Mouse (Mus musculus) midbrain, embryonic 13.5 days (tissue): ENCODE results near the gene Antxr2. TPM values are rescaled to one million over a fixed set of nuclear protein-coding genes. Genes with fewer than 3 reads are reported as not detected.

Experiments
- ATAC-seq: fragments of 200-750 bp; cut with Nextera tagmentation; 2 replicates; pipeline ENCODE4 v1.8.0; 2017; ENCODE audit warnings: mild to moderate bottlenecking, moderate TSS enrichment, moderate library complexity
- H3K27ac ChIP-seq: fragments of 300-500 bp; sonication (generic); 2 replicates; pipeline ENCODE4 v1.5.1; 2015; ENCODE audit warnings: inconsistent platforms, mild to moderate bottlenecking, moderate library complexity
- H3K27me3 ChIP-seq: fragments of 300-500 bp; sonication (generic); 2 replicates; pipeline ENCODE4 v1.6.1; 2015; ENCODE audit warnings: mild to moderate bottlenecking, inconsistent platforms
- H3K36me3 ChIP-seq: fragments of 300-500 bp; sonication (generic); 2 replicates; pipeline ENCODE4 v1.6.1; 2015; ENCODE audit warnings: mild to moderate bottlenecking, inconsistent platforms
- H3K4me1 ChIP-seq: fragments of 300-500 bp; sonication (generic); replicated peaks from 2 replicates; pipeline ENCODE4 v1.6.1; 2015; ENCODE audit warnings: inconsistent platforms
- H3K4me2 ChIP-seq: fragments of 300-500 bp; sonication (generic); replicated peaks from 2 replicates; pipeline ENCODE4 v1.6.1; 2015; ENCODE audit warnings: moderate library complexity, mild to moderate bottlenecking, inconsistent platforms
- H3K4me3 ChIP-seq: fragments of 300-500 bp; sonication (generic); replicated peaks from 2 replicates; pipeline ENCODE4 v1.5.1; 2015; ENCODE audit warnings: mild to moderate bottlenecking, inconsistent platforms
- H3K9ac ChIP-seq: fragments of 300-500 bp; sonication (generic); replicated peaks from 2 replicates; pipeline ENCODE4 v1.6.1; 2015; ENCODE audit warnings: mild to moderate bottlenecking, inconsistent platforms
- H3K9me3 ChIP-seq: fragments of 300-500 bp; sonication (generic); 2 replicates; pipeline ENCODE4 v1.6.1; 2016; ENCODE audit warnings: mild to moderate bottlenecking, inconsistent platforms
- WGBS: fragments of 180-500 bp; shearing (Covaris S2); methylation state at CpG from one replicate; pipeline ENCODE4 v1.1.7; 2015; 5-methylcytosine and 5-hydroxymethylcytosine counted together
- polyA plus RNA-seq: library from polyadenylated mRNA; unstranded; fragments of >200 nt; fragmentation: Nextera tagmentation; extraction: Ambion mirVana; gene quantifications from 2 replicates; pipeline ENCODE4 v1.2.1, GENCODE M21; 2015

Antxr2 gene
- polyA plus RNA-seq, 1 experiment from 2014 or later, result 4.5 TPM

GRCm38 (mm10) chr5:97847204-97847895 lies 183.5 kb downstream of the Antxr2 start:
- no peak overlapping the region for H3K4me2 ChIP-seq
- no peaks in the 10 kb centered on the region for H3K36me3 ChIP-seq
- no peaks in the 10 kb centered on the region for H3K9me3 ChIP-seq
- no peak overlapping the region for H3K27ac ChIP-seq
- 91% methylated on average over 10 of the region's 10 CpGs for WGBS
- H3K9ac ChIP-seq, result no peak overlapping the region
- no peak overlapping the region for H3K4me3 ChIP-seq
- H3K4me1 ChIP-seq, result no peaks in the 10 kb centered on the region
- H3K27me3 ChIP-seq, result no peaks in the 10 kb centered on the region
- no peak for ATAC-seq

DNA sequence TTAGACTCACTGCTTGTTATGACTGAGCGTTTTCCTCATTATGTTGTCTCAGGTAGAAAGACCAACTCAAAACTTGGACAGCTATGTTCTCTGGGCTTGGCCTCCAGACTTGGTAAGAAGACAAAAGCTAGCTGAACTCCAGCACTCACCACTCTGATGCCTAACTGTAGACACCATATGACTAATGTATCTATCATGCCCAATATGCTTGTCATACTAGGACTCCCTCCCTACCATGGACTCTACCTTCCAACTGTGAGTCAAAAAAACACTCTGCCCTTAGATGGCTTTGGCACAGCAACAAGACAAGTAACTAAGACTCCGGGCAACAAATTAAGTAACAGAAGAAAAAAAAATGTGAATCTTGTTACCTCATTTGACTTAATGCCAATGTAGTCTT lies 184.3 kb downstream of the Antxr2 start:
- H3K4me3 ChIP-seq, result no peak overlapping the region
- H3K27ac ChIP-seq, result no peak overlapping the region
- H3K36me3 ChIP-seq, result no peaks in the 10 kb centered on the region
- ATAC-seq, result no peak
- no peaks in the 10 kb centered on the region for H3K4me1 ChIP-seq
- 94% methylated on average over 2 of the region's 2 CpGs for WGBS
- no peaks in the 10 kb centered on the region for H3K9me3 ChIP-seq
- no peak overlapping the region for H3K4me2 ChIP-seq
- H3K9ac ChIP-seq, result no peak overlapping the region
- no peaks in the 10 kb centered on the region for H3K27me3 ChIP-seq

- no peaks in the 10 kb centered on the region for H3K4me1 ChIP-seq
- no peaks in the 10 kb centered on the region for H3K27me3 ChIP-seq
- no peaks in the 10 kb centered on the region for H3K36me3 ChIP-seq
- WGBS, result 92% methylated on average over 1 of the region's 1 CpGs
- H3K27ac ChIP-seq, result no peak overlapping the region
- H3K4me2 ChIP-seq, result no peak overlapping the region
- H3K9me3 ChIP-seq, result no peaks in the 10 kb centered on the region
- no peak for ATAC-seq
- no peak overlapping the region for H3K9ac ChIP-seq
- H3K4me3 ChIP-seq, result no peak overlapping the region
Observed at GRCm38 (mm10) chr5:97842016-97842415, 188.8 kb downstream of the Antxr2 start.

DNA sequence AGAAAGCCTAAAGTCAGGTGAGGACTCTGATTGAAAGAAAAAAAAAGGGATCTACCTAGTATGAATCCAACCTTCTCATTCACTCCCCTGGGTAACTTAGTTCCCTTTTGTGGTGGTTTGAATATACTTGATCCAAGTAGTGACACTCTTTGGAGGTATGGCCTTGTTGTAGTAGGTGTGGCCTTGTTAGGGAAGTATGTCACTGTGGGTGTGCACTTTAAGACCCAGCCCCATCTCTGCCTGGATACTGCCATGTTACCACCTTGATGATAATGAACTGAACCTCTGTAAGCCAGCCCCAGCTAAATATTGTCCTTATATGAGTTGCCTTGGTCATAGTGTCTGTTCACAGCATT lies 190.9 kb downstream of the Antxr2 start:
- Histone ChIP-seq H3K4me2 (no peak overlapping the region), H3K27me3 (no peaks in the 10 kb centered on the region), H3K9ac (no peak overlapping the region), H3K4me3 (no peak overlapping the region), H3K27ac (no peak overlapping the region), H3K9me3 (no peaks in the 10 kb centered on the region), H3K4me1 (no peaks in the 10 kb centered on the region), H3K36me3 (no peaks in the 10 kb centered on the region)
- no peak for ATAC-seq

DNA sequence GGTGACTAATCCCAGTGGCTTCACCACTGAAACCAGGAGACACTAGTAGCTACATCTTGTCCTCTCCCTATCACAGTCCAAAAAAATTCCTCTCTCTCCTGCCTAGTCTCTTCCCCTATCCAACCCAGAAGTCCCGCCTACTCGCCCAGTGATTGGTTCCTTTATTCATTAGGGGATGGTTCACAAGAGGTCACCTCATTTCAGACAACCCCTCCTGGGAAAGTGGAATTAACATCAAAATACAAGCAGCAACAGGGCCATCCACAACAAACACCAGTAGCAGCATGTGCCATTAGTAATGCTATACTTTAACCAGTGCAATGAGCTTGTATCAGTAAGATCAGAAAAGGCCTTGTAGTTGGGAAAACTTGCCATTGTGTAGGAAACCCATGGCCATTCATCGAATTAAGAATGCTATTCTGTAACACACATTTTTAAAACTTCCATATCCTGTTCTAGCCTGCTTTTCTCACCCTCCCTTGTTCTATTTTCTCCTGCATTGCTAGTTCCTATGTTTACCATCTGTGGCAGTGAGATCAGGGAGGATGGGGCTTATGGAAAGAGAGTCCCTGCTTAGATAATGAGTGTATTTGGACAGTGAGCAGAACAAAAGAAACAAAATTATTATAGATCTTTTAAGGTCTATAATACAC lies 191.4 kb downstream of the Antxr2 start:
- Histone ChIP-seq H3K27me3 (no peaks in the 10 kb centered on the region), H3K4me3 (no peak overlapping the region), H3K4me2 (no peak overlapping the region), H3K27ac (no peak overlapping the region), H3K9ac (no peak overlapping the region), H3K36me3 (no peaks in the 10 kb centered on the region), H3K9me3 (no peaks in the 10 kb centered on the region), H3K4me1 (no peaks in the 10 kb centered on the region)
- WGBS, result 69% methylated on average over 3 of the region's 3 CpGs
- no peak for ATAC-seq

DNA sequence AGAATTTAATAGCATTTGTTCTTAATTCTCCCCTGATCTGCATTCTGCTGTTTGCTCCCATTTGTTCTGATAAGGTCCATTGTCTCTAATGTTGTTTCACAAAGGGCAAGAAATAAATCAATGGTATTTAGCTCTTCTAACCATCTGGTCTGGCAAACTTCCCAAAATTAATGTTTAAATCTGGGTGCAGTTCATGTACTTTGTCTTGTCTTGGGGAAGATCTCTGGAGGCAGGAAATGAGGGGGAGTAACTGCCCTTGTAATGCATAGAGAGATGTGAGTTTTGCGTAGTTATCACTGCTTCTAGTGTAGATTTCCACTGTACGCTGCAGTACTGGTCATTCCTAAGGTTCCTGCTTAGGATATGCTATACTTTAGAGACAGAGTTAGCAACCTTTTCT lies 193.5 kb downstream of the Antxr2 start:
- H3K36me3 ChIP-seq, result no peaks in the 10 kb centered on the region
- H3K9me3 ChIP-seq, result no peaks in the 10 kb centered on the region
- no peaks in the 10 kb centered on the region for H3K27me3 ChIP-seq
- no peak overlapping the region for H3K9ac ChIP-seq
- no peak overlapping the region for H3K27ac ChIP-seq
- 87% methylated on average over 2 of the region's 2 CpGs for WGBS
- H3K4me2 ChIP-seq, result no peak overlapping the region
- no peak overlapping the region for H3K4me3 ChIP-seq
- no peaks in the 10 kb centered on the region for H3K4me1 ChIP-seq
- ATAC-seq, result no peak

DNA sequence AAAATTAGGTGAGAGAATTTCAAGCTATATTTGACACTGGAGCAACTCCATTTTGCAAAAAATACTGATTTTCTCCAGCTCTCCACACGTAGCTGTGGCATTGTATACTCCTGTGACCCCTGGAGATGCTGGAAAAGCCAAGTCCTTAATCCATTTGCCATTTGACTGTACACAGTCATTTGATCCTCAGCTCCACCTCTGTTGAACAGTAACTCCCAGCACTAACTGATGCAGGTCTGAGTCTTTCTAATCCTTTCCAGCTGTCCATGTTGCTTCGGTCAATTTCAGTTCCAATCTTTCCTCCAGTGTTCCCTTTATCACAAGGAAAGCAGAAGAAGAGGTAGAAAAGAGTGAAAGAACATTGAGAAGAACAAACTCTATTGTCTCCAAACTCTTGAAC lies 195.4 kb downstream of the Antxr2 start:
- Histone ChIP-seq H3K27ac (no peak overlapping the region), H3K9me3 (no peaks in the 10 kb centered on the region), H3K4me1 (no peaks in the 10 kb centered on the region), H3K4me3 (no peak overlapping the region), H3K36me3 (no peaks in the 10 kb centered on the region), H3K9ac (no peak overlapping the region), H3K4me2 (no peak overlapping the region), H3K27me3 (no peaks in the 10 kb centered on the region)
- ATAC-seq, result no peak
- 57% methylated on average over 2 of the region's 2 CpGs for WGBS

GRCm38 (mm10) chr5:97834770-97835169 lies 196.1 kb downstream of the Antxr2 start:
- H3K4me3 ChIP-seq, result no peak overlapping the region
- no peak overlapping the region for H3K27ac ChIP-seq
- H3K4me1 ChIP-seq, result no peaks in the 10 kb centered on the region
- no peaks in the 10 kb centered on the region for H3K36me3 ChIP-seq
- 84% methylated on average over 1 of the region's 1 CpGs for WGBS
- ATAC-seq, result no peak
- no peaks in the 10 kb centered on the region for H3K9me3 ChIP-seq
- H3K27me3 ChIP-seq, result no peaks in the 10 kb centered on the region
- no peak overlapping the region for H3K4me2 ChIP-seq
- H3K9ac ChIP-seq, result no peak overlapping the region

Other genes with a start within 250 kb of the Antxr2 start
- gene Prdm8, start 136.2 kb upstream of the Antxr2 start, polyA plus RNA-seq, result 2.0 and 2.5 TPM in 2 replicates
- gene Fgf5, start 223.1 kb upstream of the Antxr2 start, polyA plus RNA-seq, result 0.99 and 1.3 TPM in 2 replicates